Mouse (Mus musculus): Measurements from ENCODE around the gene Egln1.

The Egln1 gene

DNA sequence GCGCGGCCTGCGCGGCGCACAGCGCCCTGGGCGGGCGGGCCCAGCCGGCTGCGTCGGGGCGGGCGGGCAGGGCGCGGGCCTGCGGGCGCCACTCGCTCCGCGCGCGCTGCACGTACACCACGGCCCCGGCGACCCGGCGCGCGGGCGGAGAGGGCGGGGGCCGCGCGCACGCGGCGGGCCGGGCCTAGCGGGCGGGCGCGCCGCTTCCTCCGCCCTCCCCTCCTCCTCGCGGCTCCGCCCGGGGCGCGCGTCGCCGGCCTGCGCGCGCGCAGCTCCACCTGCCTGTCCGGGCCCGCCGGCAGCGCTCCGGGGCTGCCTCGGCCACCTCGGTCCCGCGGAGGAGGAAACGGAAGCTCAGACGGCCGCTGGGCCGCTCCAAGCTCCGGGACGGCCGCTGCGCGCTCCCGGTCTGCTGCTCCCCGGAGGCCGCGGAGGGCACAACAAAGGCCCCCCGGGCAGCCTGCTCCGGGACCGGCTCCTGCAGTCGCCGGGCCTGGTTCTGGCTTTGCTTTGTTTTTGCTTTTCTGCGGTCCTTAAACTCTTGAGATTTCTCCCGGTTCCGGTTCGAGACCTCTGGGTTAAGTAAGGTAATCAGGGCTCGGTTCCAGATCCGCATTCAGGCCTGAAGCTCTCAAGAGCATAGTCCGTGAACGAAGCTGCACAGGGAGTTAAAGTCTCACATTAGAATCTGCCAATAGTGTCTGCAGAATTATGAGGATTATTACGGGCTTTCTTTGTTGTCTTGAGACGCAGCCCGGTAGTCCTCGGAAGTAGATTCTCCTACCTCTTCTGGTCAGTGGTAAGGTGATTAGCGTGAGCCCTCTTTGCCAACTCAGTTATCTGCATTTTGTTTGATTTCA is at the start of gene Egln1:
Egln1 (minus strand) TSS at position 116 of the 860 bp plus-strand sequence.
- peak; percentile 53 for DNase-seq (ENCODE audit: low spot score)

DNA sequence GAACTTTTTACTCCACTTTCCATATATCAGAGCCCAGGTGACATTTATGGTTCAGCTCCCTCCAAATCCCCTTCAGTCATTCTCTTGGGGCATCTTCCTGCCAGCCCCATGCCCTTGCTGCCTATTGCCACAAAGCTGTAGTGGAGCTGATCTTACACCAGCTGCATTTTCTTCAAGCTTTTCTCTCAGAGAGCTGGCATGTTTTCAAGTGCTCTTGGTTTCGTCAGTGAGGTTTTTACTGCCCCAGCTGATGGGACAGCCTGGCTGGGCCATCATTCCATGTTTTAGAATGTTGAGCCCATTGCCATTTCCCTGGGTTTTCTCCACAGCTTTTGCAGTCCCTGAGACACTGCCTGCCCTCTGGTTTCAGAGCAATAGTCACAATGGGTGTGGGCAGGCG is 46.7 kb upstream of the Egln1 start:
- no peak for DNase-seq (ENCODE audit: low spot score)

DNA sequence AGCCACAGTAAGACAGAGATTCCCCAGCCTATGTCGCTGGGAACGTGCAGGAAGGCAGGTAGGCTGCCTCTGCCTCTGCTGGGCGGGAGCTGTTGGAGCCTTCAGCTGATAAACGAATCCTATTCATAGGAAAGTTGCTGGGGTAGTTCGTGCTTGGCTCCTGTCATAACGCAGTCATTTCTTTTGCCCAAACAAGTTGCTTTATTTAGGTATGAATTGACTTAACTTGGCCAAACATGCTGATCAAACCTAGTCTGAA is 42.5 kb upstream of the Egln1 start:
- no peak for DNase-seq (ENCODE audit: low spot score)

DNA sequence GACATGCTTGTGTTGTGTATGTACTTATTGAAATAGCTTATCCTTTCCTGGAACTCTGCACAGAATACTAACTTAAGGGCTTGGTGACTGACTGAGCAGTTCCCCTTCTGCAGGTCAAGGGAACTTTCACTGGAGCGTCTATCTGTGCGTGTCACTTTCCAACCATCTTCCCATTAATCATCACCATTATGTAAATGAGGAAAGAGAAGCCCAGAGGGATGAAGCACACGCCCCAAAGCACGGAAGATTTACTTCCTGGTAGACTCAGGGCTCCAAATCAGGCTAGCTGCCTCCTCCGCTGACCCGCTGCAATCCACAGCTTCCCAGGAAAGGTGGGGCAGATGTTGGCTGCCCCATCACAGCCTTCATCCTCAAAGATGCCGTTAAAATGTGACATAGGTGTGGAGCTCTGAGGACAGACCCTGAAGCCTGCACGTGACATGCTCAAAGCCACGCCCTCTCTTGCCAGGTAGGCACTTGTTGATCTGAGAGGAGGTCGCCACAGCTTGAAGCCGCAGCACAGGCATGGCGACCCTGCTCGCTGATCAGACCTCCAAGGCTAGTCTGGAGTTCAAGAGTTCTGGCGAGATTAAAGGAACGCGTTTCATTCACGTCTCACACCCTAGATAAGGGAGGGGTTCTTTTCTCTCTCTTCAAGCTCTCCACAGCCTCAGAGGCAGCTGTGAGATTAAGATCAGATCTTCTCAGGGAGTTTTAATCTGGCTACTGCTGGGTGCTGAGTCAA is 42.0 kb upstream of the Egln1 start:
- no peak for DNase-seq (ENCODE audit: low spot score)

DNA sequence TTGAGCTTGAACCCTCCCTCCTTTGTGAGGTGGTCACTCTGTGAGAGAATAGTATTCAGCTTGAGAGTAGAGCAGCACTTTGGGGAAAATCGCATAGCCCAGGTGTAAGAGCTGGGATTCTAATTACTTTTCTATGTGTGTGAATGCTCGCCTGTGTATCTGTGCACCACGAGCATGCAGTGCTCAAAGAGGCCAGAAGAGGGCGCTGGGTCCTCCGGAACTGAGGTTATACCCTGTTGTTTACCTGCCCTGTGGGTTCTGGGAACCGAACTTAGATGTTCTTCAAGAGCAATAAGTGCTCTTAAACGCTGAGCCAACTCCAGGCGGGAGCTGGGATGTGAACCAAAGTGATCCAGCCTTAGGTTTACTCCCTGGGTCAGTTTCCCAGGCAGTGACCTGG is 31.7 kb upstream of the Egln1 start:
- no peak for DNase-seq (ENCODE audit: low spot score)

DNA sequence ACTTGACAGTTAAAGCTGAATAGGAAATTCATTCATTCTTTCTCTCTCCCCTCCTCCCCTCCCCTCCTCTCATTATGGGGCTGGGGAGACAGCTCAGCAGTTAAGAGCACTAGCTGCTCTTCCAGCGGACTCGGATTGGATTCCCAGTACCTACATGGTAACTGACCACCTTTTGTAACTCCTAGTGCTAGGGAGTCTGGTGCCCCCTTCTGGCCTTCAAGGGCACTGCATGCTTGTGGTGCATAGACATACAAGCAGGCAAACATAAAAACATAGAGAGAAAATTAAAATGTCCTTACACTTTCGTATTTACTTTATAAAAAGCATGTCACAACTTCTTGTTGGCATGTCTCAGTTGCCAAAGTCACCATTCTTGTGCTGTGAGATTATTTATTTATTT is 30.9 kb upstream of the Egln1 start:
- peak; percentile 13 for DNase-seq (ENCODE audit: low spot score)

DNA sequence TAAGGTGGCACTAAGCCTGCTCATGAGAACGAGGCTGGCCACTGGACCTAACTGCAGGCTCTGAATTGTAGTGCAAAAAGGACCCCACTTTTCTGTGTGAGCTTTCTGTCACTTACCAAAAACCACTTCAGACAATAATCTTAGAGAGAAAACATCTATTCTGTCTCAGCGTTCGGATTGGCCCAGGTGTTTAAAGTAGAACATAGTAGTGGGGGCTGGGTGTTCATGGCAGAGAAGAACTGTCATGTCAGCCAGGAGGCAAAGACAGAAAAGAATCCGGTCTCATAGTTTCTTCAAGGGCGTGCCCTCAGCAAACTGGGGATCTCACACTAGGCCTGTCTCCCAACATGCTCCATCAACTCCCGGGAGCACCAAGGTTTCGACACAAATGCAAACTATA is 28.9 kb upstream of the Egln1 start:
- no peak for DNase-seq (ENCODE audit: low spot score)

DNA sequence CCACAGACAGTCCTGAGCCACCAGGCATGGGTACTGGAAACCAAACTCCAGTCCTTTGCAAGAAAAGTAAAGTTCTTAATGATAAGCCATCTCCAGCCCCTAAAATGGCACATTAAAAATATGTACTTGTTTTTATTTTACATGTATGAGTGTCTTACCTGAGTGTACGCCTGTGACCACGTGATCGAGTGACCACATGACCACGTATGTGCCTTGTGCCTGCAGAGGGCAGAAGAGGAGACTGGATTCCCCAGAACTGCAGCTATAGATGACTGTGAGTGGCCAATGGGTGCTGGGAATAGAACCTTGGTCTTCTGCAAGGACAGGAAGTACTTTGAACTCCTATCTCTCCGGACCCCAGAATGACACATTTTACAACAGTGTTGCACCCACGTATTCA is 27.1 kb upstream of the Egln1 start:
- DNase-seq (ENCODE audit: low spot score), result no peak

DNA sequence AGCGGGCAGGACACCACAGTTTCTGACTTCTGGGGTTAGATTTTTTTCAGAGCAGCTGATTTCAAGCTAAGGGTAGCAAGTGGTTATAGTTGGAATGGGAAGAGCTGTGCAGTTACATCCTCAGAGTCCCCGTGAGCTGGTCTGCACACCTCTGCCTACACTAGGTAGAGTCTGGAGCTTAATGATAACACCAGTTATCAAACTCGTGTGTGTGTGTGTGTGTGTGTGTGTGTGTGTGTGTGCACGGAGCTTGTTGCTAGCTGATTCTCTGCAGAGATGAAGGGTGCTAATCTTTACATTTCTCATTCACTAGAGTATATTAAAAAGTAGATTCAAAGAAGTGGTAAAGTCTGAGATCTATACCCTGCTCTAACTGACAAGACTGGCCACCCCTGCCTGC is 25.1 kb upstream of the Egln1 start:
- DNase-seq (ENCODE audit: low spot score), result no peak

DNA sequence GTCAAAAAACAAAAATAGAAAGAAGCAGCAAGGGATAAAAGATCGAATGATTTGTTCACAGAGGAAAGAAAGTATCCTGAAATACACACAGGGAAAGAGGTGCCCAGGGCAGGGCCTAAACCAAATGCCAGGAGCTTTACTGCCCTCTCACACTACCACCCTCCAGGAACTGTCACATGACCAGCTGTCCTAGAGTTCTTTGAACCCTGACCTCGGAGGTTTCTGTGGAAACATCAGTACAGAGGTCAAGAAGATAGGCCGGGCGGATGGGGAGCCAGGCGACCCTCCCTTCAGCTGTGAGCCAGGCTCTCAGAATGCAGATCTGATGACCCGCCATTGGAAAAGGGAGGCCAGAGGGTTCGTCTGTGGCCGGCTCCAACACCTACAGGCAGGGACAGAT is 24.1 kb upstream of the Egln1 start:
- no peak for DNase-seq (ENCODE audit: low spot score)

DNA sequence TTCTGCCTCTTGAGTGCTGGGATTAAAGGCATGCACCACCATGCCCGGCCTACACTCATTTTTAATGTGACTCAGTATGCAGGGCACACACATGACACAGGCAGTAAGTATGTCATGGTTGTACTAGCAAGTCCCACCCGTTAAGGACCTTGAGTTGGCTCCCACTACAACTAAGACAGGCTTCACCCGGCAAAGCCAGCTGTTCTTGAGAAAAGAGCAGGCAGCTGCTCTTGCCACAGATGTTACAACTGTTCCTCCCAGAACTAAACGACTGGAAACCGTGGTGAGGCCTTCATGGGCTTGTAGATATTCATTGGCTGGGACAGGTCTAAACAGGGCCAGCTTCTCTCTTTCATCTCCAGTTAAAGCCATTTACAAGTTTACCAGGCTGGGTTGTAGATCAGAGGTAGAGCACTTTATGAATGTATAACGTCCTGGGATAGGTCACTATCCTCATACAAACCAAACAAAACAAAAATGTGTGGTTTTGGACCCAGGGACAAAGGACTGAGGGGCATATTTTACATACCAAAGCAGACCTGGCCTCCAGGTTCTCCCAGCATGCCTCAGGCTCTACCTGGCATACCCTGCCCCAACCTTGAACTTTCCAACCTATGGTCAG is 21.3 kb upstream of the Egln1 start:
- DNase-seq (ENCODE audit: low spot score), result no peak

DNA sequence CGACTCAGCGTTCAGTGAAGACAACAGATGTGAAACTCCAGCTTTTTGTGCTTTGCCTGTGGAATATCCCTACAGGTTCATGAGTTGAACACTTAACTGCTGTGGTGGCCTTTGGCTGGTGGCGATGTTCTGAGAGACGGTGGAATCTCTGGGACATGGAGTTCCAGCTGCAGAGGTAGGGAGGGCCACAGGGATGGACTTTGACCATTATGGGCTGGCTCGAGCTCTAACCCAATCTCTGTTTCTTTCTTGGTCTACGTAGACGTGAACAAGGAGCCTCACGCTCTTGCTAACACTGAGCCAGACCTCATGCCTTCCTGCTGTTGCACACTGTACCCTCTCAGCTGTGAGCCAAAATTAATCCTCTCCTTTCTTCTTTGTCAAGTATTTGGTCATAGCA is 15.8 kb upstream of the Egln1 start:
- DNase-seq (ENCODE audit: low spot score), result no peak

DNA sequence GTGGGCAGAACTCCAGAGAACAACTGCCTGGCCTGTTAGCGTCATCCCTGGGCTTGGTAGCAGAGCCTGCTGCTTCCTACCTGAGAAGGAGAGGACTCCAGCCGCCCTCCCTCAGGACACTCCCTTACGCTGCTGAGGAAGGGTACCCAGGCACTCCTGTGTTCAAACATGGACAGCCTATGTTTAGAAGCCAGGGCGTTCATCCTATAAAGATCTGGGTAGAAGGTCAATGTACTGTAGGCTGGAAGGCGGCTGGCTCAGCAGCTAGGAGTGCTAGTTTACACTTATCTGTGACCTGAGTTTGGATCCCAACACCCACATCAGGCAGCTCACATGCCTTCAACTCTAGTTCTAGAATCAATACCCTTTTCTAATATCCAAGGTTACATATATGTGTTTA is 14.1 kb upstream of the Egln1 start:
- no peak for DNase-seq (ENCODE audit: low spot score)

DNA sequence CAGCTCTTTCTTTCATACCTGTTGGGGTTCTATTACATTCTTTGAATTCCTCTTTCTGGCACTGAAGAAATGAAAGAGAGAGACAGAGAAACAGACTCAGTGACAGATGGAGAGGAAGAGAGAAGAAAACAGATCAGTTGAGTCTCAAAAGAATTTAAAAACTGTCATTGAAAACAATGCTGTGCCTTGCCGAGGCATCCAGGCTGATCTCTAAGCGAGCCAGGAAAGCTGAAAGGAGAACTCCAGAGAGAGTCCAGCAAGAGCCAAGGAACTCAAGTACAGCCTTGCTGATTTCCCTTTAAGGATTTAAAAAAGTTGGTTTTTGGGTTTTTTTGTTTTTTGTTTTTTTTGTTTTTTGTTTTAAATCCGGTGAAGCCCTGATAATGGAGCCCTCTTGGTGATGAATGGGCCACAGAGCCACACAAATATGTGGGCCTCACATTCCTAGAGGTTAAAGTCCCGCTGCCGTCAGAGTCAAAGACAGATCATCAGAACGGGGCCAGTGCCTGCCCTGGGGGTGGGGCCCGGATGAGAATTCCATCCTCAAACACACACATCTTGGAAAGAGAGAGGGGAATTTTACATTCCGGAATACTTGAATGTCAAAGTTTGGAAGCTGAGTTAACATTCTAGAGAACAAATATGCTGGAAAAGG is 11.2 kb upstream of the Egln1 start:
- no peak for DNase-seq (ENCODE audit: low spot score)

DNA sequence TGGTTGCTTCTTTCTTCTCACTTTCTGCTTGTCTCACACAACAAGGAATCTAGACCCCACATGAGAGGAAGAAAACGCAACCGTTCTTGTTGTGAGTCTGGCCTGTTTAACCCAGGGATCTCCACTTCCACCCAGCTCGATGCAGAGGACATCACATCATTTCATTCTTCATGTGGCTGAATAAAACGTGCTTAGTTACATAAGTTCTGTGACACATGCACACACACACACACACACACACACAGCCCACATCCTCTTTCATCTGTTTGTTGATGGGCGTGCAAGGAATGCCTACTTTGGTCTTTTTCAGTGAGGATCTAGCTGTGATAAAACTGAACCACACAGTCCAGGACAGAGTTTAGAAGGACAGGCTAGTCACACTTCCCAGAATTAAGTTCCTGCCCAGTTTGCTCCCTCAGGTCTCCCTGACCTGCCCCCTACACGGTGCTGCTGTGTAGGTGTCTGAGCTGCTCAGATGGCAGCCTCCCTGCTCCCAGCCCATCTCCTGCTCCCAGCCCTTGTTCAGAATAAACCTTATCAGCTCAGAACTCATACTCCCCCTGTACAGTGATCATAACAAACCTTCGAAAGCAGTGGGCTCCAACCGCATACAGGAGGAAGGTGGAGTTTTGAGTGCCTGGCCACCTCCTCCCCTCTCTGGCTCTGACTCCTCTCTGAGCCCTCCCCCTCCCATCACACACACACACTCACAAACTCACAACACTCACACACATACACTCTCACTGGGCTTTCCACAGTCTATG is 10.5 kb upstream of the Egln1 start:
- no peak for DNase-seq (ENCODE audit: low spot score)

DNA sequence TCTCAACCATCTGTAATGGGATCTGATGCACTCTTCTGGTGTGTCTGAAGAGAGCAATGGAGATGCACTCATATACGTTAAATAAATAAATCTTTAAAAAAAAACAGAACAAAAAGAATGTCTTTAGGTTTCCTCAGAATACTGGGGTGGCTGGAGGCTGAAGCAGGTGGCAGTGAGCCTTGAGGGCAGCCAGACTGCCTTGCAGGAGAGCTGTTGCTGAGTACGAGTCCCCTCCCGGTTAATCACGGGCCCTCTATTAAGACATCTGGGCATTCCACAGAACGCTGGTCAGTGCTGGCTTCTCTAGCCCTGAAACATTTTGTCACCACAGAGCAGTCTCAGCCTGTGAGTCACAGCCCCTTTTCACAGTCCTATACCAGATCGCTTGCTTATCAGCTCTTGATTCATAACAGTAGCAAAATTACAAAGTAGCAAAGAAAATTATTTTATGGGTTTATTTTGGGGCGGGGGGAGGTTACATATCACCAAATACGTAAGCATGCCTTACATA is 5.5 kb upstream of the Egln1 start:
- no peak for DNase-seq (ENCODE audit: low spot score)

DNA sequence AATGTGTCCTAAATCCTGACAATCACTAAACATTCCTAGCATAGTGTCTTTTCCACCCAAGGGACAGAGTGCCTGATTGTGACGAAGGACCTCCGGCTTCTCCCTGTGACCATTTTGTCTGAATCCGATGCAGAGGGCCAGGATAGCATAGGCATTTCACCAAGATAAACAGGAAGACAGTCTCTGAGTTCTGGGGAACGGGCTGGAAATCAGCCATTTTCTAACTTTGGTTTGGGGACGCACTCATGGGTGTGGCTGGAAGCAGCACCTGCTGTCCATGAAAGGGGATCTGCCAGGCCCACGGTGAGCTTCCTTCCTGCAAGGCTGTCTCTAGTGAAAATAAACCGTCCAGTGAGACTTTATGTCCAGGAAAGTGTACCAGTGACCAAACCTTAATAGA is 4.1 kb upstream of the Egln1 start:
- DNase-seq (ENCODE audit: low spot score), result no peak

DNA sequence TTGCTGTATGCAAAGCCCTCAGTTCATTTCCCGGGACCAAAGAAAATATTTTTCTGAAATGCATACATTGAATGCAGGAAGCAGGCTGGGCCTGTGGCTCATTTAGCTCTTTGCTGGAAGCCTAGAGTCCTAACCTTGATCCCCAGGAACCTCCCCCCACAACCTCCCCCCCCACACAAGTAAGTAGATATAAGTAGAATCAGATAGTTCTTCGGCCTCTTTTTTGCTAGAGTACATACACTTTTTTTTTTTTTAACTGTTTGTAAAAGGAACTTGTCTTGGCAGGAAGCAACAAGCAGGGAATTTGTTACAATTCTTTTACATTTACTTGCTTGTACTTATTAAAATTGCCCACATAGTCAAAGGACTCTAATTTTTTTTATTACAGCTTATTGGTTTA is 1.7 kb upstream of the Egln1 start:
- DNase-seq (ENCODE audit: low spot score), result no peak

DNA sequence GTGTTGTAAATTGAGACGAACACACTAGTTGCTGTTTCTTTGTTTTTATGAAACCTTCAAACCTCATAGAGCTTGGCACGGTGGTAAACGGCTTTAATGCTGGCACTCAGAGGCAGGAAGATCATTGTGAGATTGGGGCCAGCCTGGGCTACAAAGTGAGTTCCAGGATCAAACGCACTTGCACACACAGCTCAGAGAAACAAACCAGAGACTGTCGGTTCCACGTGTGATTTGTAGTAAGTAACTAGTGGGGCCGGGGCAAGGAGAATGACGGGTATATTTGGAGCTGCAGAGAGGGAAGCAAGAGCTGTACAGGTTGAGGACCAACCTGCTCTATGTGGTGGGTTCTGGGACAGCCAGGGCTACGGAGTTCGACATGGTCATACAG is 939 bp upstream of the Egln1 start:
- DNase-seq (ENCODE audit: low spot score), result no peak

DNA sequence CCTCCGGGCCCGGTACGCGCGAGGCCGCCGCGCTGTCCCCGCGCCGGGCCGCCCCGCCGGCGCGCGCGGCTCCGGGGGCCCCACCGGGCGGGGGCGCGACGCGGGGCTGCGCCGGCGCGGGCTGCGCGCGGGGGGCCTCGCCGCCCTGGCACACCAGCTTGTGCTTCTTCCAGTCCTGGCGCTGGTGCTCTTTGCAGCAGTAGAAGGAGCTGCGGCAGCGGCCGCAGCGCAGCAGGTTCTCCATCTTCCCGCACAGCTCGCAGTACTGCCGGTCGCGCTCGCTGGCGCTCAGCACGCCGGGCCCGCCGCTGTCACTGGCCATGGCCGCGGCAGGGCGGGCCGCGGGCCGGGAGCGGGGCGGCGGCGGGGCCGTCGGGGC is 402 bp downstream of the Egln1 start:
- DNase-seq (ENCODE audit: low spot score), result no peak

DNA sequence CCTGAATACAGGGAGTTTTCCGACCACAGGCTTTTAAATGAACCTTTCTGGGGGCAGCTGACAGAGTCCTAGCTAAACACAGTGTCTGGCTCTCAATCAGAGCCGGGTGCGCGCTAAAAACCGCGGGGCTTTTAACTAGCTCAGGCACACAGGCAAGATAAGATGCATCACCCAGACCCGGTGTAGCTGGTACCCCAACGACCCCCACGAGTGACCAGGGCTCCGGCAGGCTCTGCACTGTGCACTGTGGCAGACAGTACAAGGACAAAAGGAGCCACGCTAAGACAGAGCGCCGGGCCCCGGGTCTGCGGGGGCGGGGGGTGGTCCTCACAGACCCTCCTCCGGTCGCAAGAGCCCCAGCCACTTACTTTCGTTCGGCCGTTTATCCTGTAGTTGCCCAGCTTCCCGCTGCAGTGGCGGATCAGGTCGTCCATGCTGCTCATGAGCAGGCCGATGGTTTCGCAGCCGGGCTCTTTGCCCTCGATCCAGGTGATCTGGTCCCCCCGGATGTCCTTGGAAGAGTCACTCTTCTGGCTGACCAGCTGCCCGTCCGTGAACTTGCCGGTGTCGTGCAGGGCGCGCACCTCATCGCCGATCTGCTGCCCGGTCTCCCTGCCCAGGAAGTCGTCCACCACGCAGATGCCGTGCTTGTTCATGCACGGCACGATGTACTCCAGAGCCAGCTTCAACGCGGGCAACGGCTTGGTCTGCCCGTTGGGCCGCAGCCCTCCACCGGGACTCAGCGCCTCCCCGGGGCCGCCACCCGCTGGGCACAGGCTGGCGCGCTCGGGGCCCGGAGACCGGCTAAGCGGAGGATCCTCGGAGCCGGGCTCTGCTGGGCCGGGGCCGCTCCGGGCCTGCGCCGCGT is 1.0 kb downstream of the Egln1 start:
- peak; percentile 23 for DNase-seq (ENCODE audit: low spot score)
